17 mouse cellular contexts compared by ENCODE assay signal in genomic region chr13:69703505-69703904, GRCm38 (mm10). TPM values are rescaled to one million over a fixed set of nuclear protein-coding genes. Genes with fewer than 3 reads are reported as not detected.
"Had no signal": no experiment of that assay in that cellular context is flagged by ENCODE, and none has a peak within 500 bp of the region (broad histone marks: within the 10 kb centered on the region; RNA-seq: fewer than 3 reads in every experiment).

No protein-coding gene starts in this region.

- H3K27me3 ChIP-seq: liver, embryonic 13.5 days; lung, embryonic 15.5 days; neural tube, embryonic 15.5 days had no signal

- H3K4me3 ChIP-seq: limb, embryonic 12.5 days; liver, embryonic 13.5 days; lung, embryonic 15.5 days; megakaryocyte, embryonic 14.5 days; myocyte; neural tube, embryonic 15.5 days had no signal

- H3K9me3 ChIP-seq: limb, embryonic 12.5 days; liver, embryonic 13.5 days; lung, embryonic 15.5 days; megakaryocyte, embryonic 14.5 days; neural tube, embryonic 15.5 days had no signal

- H3K36me3 ChIP-seq: limb, embryonic 12.5 days; liver, embryonic 13.5 days; lung, embryonic 15.5 days had no signal

- DNase-seq: kidney, postnatal 25 days; layer of hippocampus, adult 9-11 months; layer of hippocampus, postnatal 36 days; liver; liver, embryonic 13.5 days; liver, postnatal 0 days; lung, postnatal 14 days; midbrain, embryonic 14.5 days; right cerebral cortex, adult 18-20 months; right cerebral cortex, postnatal 25 days; thymus, postnatal 36 days had no signal

- H3K9ac ChIP-seq: limb, embryonic 12.5 days; liver, embryonic 13.5 days; liver, postnatal 0 days; lung, embryonic 15.5 days; neural tube, embryonic 15.5 days had no signal

- H3K4me2 ChIP-seq: limb, embryonic 12.5 days; liver, embryonic 13.5 days; lung, embryonic 15.5 days; neural tube, embryonic 15.5 days had no signal

- ATAC-seq: liver, postnatal 0 days had no signal

- H3K27ac ChIP-seq: limb, embryonic 12.5 days; liver, embryonic 13.5 days; lung, embryonic 15.5 days; macrophage; neural tube, embryonic 15.5 days had no signal

- H3K4me1 ChIP-seq: limb, embryonic 12.5 days; liver, embryonic 13.5 days; lung, embryonic 15.5 days; megakaryocyte, embryonic 14.5 days; neural tube, embryonic 15.5 days had no signal

RNA-seq across cellular contexts. Expression of gene Ube2ql1, which starts 36.2 kb away (rescaled TPM):
- polyA plus RNA-seq: liver, postnatal 0 days; macrophage had no signal
